Mouse (Mus musculus): Measurements from ENCODE around the gene Zfp128. TPM values are rescaled to one million over a fixed set of nuclear protein-coding genes. Genes with fewer than 3 reads are reported as not detected.
"Not testable (repeated sequence)": the region's sequence is repeated elsewhere in the genome, so short reads cannot be mapped to it uniquely, and the experiment has no call there.

Zfp128 gene
- total RNA-seq, 2 experiments from 2014 or later = 8.0 to 8.2 TPM

- intact Hi-C loops (cut with DNase I) = loop anchor here (10.0 kb wide), 1 partner anchor 383 kb away; the partner anchor contains the start of genes Lig1 and Zswim9
- no peak overlapping the region for H3K4me3 ChIP-seq
- TF ChIP-seq CTCF (IDR thresholded peaks at IDR 0.05) = no peak
- DNase-seq (ENCODE audit: extremely low spot score in 1 of 2, low spot score in 2 of 2) = no peak
- no peak overlapping the region for H3K27ac ChIP-seq
These were observed 10.4 kb downstream of the Zfp128 start for GRCm38 (mm10) chr7:12891334-12891733.

- TF ChIP-seq CTCF (IDR thresholded peaks at IDR 0.05) = peak; percentile 3; the same call in 1 of the 2 replicates
These were observed 16.9 kb downstream of the Zfp128 start, which contains the start of gene Zscan22 for GRCm38 (mm10) chr7:12897655-12898410. Gene Zscan22, plus strand, starts transcription at chr7:12897815.

GRCm38 (mm10) chr7:12901517-12901916 lies 20.5 kb downstream of the Zfp128 start:
- intact Hi-C loops (cut with DNase I) = no loop called here
- no peak for TF ChIP-seq CTCF (IDR thresholded peaks at IDR 0.05)
- no peak overlapping the region for H3K4me3 ChIP-seq
- no peak overlapping the region for H3K27ac ChIP-seq
- no peak for DNase-seq (ENCODE audit: extremely low spot score in 1 of 2, low spot score in 2 of 2)

More at GRCm38 (mm10) chr7:12897655-12898410, 16.9 kb downstream of the Zfp128 start, which contains the start of gene Zscan22:
- intact Hi-C loops (cut with DNase I) = loop anchor here (1.0 to 10.0 kb wide), 3 partner anchors 17 to 377 kb away; partner anchors contain the start of genes Lig1, Rps5, Zfp128 and Zswim9
- DNase-seq (ENCODE audit: extremely low spot score in 1 of 2, low spot score in 2 of 2) = peak; percentile 92 to 93
- Histone ChIP-seq H3K27ac (peak within 1 kb of the TSS; percentile 73), H3K4me3 (peak within 1 kb of the TSS; percentile 69)

GRCm38 (mm10) chr7:12903623-12904022 lies 22.6 kb downstream of the Zfp128 start:
- DNase-seq (ENCODE audit: extremely low spot score in 1 of 2, low spot score in 2 of 2) = no peak
- Histone ChIP-seq H3K27ac (no peak overlapping the region), H3K4me3 (no peak overlapping the region)
- no peak for TF ChIP-seq CTCF (IDR thresholded peaks at IDR 0.05)
- intact Hi-C loops (cut with DNase I) = no loop called here

- no peak overlapping the region for H3K4me3 ChIP-seq
- DNase-seq (ENCODE audit: extremely low spot score in 1 of 2, low spot score in 2 of 2) = no peak
- TF ChIP-seq CTCF (IDR thresholded peaks at IDR 0.05) = no peak
- intact Hi-C loops (cut with DNase I) = no loop called here
- no peak overlapping the region for H3K27ac ChIP-seq
These were observed 24.2 kb downstream of the Zfp128 start for GRCm38 (mm10) chr7:12905146-12905545.

- peak; percentile 67 to 76 for DNase-seq (ENCODE audit: extremely low spot score in 1 of 2, low spot score in 2 of 2)
- intact Hi-C loops (cut with DNase I) = no loop called here
- peak overlapping the region; percentile 48 for H3K4me3 ChIP-seq
- peak overlapping the region; percentile 88 for H3K27ac ChIP-seq
- peak; percentile 77 for TF ChIP-seq CTCF (IDR thresholded peaks at IDR 0.05)
These were observed 28.6 kb downstream of the Zfp128 start for GRCm38 (mm10) chr7:12909498-12909962.

- H3K27ac ChIP-seq = peak overlapping the region; percentile 88
- no peak for TF ChIP-seq CTCF (IDR thresholded peaks at IDR 0.05)
- intact Hi-C loops (cut with DNase I) = no loop called here
- H3K4me3 ChIP-seq = peak overlapping the region; percentile 48
- peak; percentile 64 to 70 for DNase-seq (ENCODE audit: extremely low spot score in 1 of 2, low spot score in 2 of 2)
These were observed 29.2 kb downstream of the Zfp128 start for GRCm38 (mm10) chr7:12910181-12910668.

- H3K27ac ChIP-seq = no peak overlapping the region
- intact Hi-C loops (cut with DNase I) = no loop called here
- no peak for DNase-seq (ENCODE audit: extremely low spot score in 1 of 2, low spot score in 2 of 2)
- TF ChIP-seq CTCF (IDR thresholded peaks at IDR 0.05) = peak; percentile 59
- H3K4me3 ChIP-seq = no peak overlapping the region
These were observed 32.6 kb downstream of the Zfp128 start for GRCm38 (mm10) chr7:12913556-12913955.

GRCm38 (mm10) chr7:12920495-12920894 lies 39.5 kb downstream of the Zfp128 start:
- DNase-seq (ENCODE audit: extremely low spot score in 1 of 2, low spot score in 2 of 2); H3K27ac ChIP-seq; H3K4me3 ChIP-seq: not testable (repeated sequence)
- intact Hi-C loops (cut with DNase I) = loop anchor here (5.0 kb wide), 3 partner anchors 87 to 132 kb away; partner anchors contain the start of genes Mzf1 and Ube2m

GRCm38 (mm10) chr7:12921318-12921704 lies 40.3 kb downstream of the Zfp128 start:
- TF ChIP-seq CTCF (IDR thresholded peaks at IDR 0.05) = no peak
- peak overlapping the region; percentile 98 for H3K27ac ChIP-seq
- H3K4me3 ChIP-seq = peak overlapping the region; percentile 85
- DNase-seq (ENCODE audit: extremely low spot score in 1 of 2, low spot score in 2 of 2) = no peak
- intact Hi-C loops (cut with DNase I) = loop anchor here (5.0 kb wide), 3 partner anchors 86 to 131 kb away; partner anchors contain the start of genes Mzf1 and Ube2m

- Histone ChIP-seq H3K4me3 (peak within 1 kb of the TSS; percentile 85), H3K27ac (peak within 1 kb of the TSS; percentile 98)
- peak; percentile 97 to 99 for DNase-seq (ENCODE audit: extremely low spot score in 1 of 2, low spot score in 2 of 2)
- intact Hi-C loops (cut with DNase I) = loop anchor here (2.0 to 5.0 kb wide), 5 partner anchors 23 to 130 kb away; partner anchors contain the start of genes Mzf1, Ube2m and Zfp324
- peak; percentile 94 for TF ChIP-seq CTCF (IDR thresholded peaks at IDR 0.05)
These were observed 40.9 kb downstream of the Zfp128 start, which contains the start of gene Rps5 for GRCm38 (mm10) chr7:12921705-12922465. Gene Rps5, plus strand, starts transcription at chr7:12922290.
